Comparison of ENCODE assay signal across 8 mouse cellular contexts in genomic region chr2:5249969-5250368, GRCm38 (mm10).
A peak's percentile ranks its signal among the peaks of the same experiment; 100 is the strongest.
DNase-seq lines count a peak whose midpoint lies in the region; ATAC-seq and TF ChIP-seq lines count a peak whose summit lies in the region.

No protein-coding gene starts in this region.

- peak; percentile 90 for DNase-seq in midbrain, postnatal 0 days (ENCODE audit: low spot score)
- peak; percentile 30 for DNase-seq in cerebellum, postnatal 36 days
- DNase-seq in left cerebral cortex, postnatal 10 days (ENCODE audit: extremely low spot score in 1 of 2, low spot score in 2 of 2): peak; percentile 63 to 83
- peak; percentile 77 for DNase-seq in skeletal muscle tissue, adult 2 months (ENCODE audit: low read depth, low spot score)

- TF ChIP-seq CTCF in midbrain, postnatal 0 days (IDR thresholded peaks at IDR 0.05): peak; percentile 43

- intact Hi-C loops in left cerebral cortex, postnatal 10 days (cut with DNase I): loop anchor here (2.0 kb wide), 1 partner anchor 159 kb away; no protein-coding TSS in a partner anchor

- ATAC-seq in midbrain, postnatal 0 days (ENCODE audit: low FRiP score): no peak
- no peak for ATAC-seq in midbrain, embryonic 15.5 days (replicated peaks)
- ATAC-seq in heart, embryonic 13.5 days (ENCODE audit: extremely low read depth, insufficient number of reproducible peaks, low FRiP score, low TSS enrichment): no peak
- no peak for ATAC-seq in granulocyte monocyte progenitor cell, adult 5-6 weeks (replicated peaks; ENCODE audit: poor library complexity, severe bottlenecking)
- no peak for ATAC-seq in kidney, embryonic 16.5 days (ENCODE audit: low FRiP score, low TSS enrichment)

- H3K27ac ChIP-seq in midbrain, postnatal 0 days (ENCODE audit: low read depth, low read length): no peak overlapping the region
- H3K27ac ChIP-seq in midbrain, embryonic 15.5 days: no peak overlapping the region
- H3K27ac ChIP-seq in heart, embryonic 13.5 days (replicated peaks): no peak overlapping the region
- no peak overlapping the region for H3K27ac ChIP-seq in kidney, embryonic 16.5 days (ENCODE audit: low read length)

- no peak overlapping the region for H3K4me2 ChIP-seq in midbrain, postnatal 0 days (ENCODE audit: low read depth, low read length, poor library complexity, severe bottlenecking)
- H3K4me2 ChIP-seq in midbrain, embryonic 15.5 days: no peak overlapping the region
- peak overlapping the region; percentile 33 for H3K4me2 ChIP-seq in heart, embryonic 13.5 days
- no peak overlapping the region for H3K4me2 ChIP-seq in kidney, embryonic 16.5 days (replicated peaks; ENCODE audit: low read depth, low read length)

- H3K9me3 ChIP-seq in midbrain, postnatal 0 days (ENCODE audit: low read length): no peaks in the 10 kb centered on the region
- no peaks in the 10 kb centered on the region for H3K9me3 ChIP-seq in midbrain, embryonic 15.5 days
- no peaks in the 10 kb centered on the region for H3K9me3 ChIP-seq in heart, embryonic 13.5 days
- H3K9me3 ChIP-seq in kidney, embryonic 16.5 days (ENCODE audit: low read length): no peaks in the 10 kb centered on the region

- H3K36me3 ChIP-seq in midbrain, postnatal 0 days (ENCODE audit: insufficient read depth, low read length): no peaks in the 10 kb centered on the region
- no peaks in the 10 kb centered on the region for H3K36me3 ChIP-seq in midbrain, embryonic 15.5 days (replicated peaks)
- no peaks in the 10 kb centered on the region for H3K36me3 ChIP-seq in heart, embryonic 13.5 days
- H3K36me3 ChIP-seq in kidney, embryonic 16.5 days (ENCODE audit: insufficient read depth, low read length): no peaks in the 10 kb centered on the region

- 77% methylated on average over 12 of the region's 12 CpGs for WGBS in midbrain, postnatal 0 days
- WGBS in midbrain, embryonic 15.5 days: 83% methylated on average over 12 of the region's 12 CpGs
- 42% methylated on average over 12 of the region's 12 CpGs for WGBS in heart, embryonic 13.5 days
- WGBS in kidney, embryonic 16.5 days: 75% methylated on average over 12 of the region's 12 CpGs

- no peaks in the 10 kb centered on the region for H3K4me1 ChIP-seq in midbrain, postnatal 0 days (ENCODE audit: insufficient read depth, low read length)
- no peaks in the 10 kb centered on the region for H3K4me1 ChIP-seq in midbrain, embryonic 15.5 days
- no peaks in the 10 kb centered on the region for H3K4me1 ChIP-seq in heart, embryonic 13.5 days
- no peaks in the 10 kb centered on the region for H3K4me1 ChIP-seq in kidney, embryonic 16.5 days (ENCODE audit: insufficient read depth, low read length)

- no peaks in the 10 kb centered on the region for H3K27me3 ChIP-seq in midbrain, postnatal 0 days (ENCODE audit: insufficient read depth, low read length)
- H3K27me3 ChIP-seq in midbrain, embryonic 15.5 days (replicated peaks): no peaks in the 10 kb centered on the region
- H3K27me3 ChIP-seq in heart, embryonic 13.5 days (replicated peaks): no peaks in the 10 kb centered on the region
- H3K27me3 ChIP-seq in kidney, embryonic 16.5 days (ENCODE audit: insufficient read depth, low read length): no peaks in the 10 kb centered on the region

- no peak overlapping the region for H3K9ac ChIP-seq in midbrain, postnatal 0 days (replicated peaks; ENCODE audit: low read length, poor library complexity, severe bottlenecking)
- H3K9ac ChIP-seq in midbrain, embryonic 15.5 days: no peak overlapping the region
- no peak overlapping the region for H3K9ac ChIP-seq in heart, embryonic 13.5 days
- no peak overlapping the region for H3K9ac ChIP-seq in kidney, embryonic 16.5 days (replicated peaks; ENCODE audit: low read length)

- no peak overlapping the region for H3K4me3 ChIP-seq in midbrain, postnatal 0 days (ENCODE audit: low read depth, low read length)
- H3K4me3 ChIP-seq in midbrain, embryonic 15.5 days: no peak overlapping the region
- no peak overlapping the region for H3K4me3 ChIP-seq in heart, embryonic 13.5 days
- no peak overlapping the region for H3K4me3 ChIP-seq in kidney, embryonic 16.5 days (ENCODE audit: low read length)

Comparison
In these comparisons a context has a peak if more than half of its experiments do, and no peak if none do; other contexts are left out.
1. DNase-seq: peak in every context shown above with its lines; median percentile 90 in midbrain, postnatal 0 days; 77 in skeletal muscle tissue, adult 2 months; 73 in left cerebral cortex, postnatal 10 days; 30 in cerebellum, postnatal 36 days.